Mouse (Mus musculus) heart, embryonic 10.5 days (tissue): ENCODE results near the gene Mdga1. TPM values are rescaled to one million over a fixed set of nuclear protein-coding genes. Genes with fewer than 3 reads are reported as not detected.

Experiments
- DNase-seq: peaks from one replicate; pipeline ENCODE4 v3.0.0-alpha.2; 2017; ENCODE audit warnings: low spot score
- H3K27ac ChIP-seq: fragments of 300-500 bp; sonication (generic); 2 replicates; pipeline ENCODE4 v1.5.1; 2016; ENCODE audit warnings: mild to moderate bottlenecking
- H3K27me3 ChIP-seq: fragments of 300-500 bp; sonication (generic); 2 replicates; pipeline ENCODE4 v1.6.1; 2016; ENCODE audit warnings: mild to moderate bottlenecking; ENCODE audit not compliant: poor library complexity, insufficient read depth, severe bottlenecking
- H3K36me3 ChIP-seq: fragments of 300-500 bp; sonication (generic); 2 replicates; pipeline ENCODE4 v1.6.1; 2016; ENCODE audit warnings: mild to moderate bottlenecking, moderate library complexity
- H3K4me1 ChIP-seq: fragments of 300-500 bp; sonication (generic); 2 replicates; pipeline ENCODE4 v1.6.1; 2016; ENCODE audit warnings: mild to moderate bottlenecking
- H3K4me3 ChIP-seq: fragments of 300-500 bp; sonication (generic); 2 replicates; pipeline ENCODE4 v1.5.1; 2016; ENCODE audit warnings: mild to moderate bottlenecking, moderate library complexity
- H3K9me3 ChIP-seq: fragments of 300-500 bp; sonication (generic); 2 replicates; pipeline ENCODE4 v1.6.1; 2016; ENCODE audit warnings: mild to moderate bottlenecking, moderate library complexity
- WGBS: fragments of 180-500 bp; shearing (Covaris S2); methylation state at CpG from one replicate; pipeline ENCODE4 v1.1.7; 2016; 5-methylcytosine and 5-hydroxymethylcytosine counted together
- polyA plus RNA-seq: library from polyadenylated mRNA; unstranded; fragments of >200 nt; fragmentation: Nextera tagmentation; extraction: Ambion mirVana; gene quantifications from 2 replicates; pipeline ENCODE4 v1.2.1, GENCODE M21; 2016

Mdga1 gene
- polyA plus RNA-seq, 1 experiment from 2014 or later, result 1.7 TPM

- DNase-seq, result no peak
- H3K27ac ChIP-seq, result no peak overlapping the region
- 55% methylated on average over 3 of the region's 3 CpGs for WGBS
Measured at GRCm38 (mm10) chr17:29838029-29838428, 131.9 kb downstream of the Mdga1 start.

GRCm38 (mm10) chr17:29837441-29837840, 132.4 kb downstream of the Mdga1 start:
- H3K27ac ChIP-seq, result no peak overlapping the region; the same call in 1 of the 2 replicates
- H3K27me3 ChIP-seq, result peaks cover 40% of the 10 kb centered on the region
- H3K4me1 ChIP-seq, result peaks cover 30% of the 10 kb centered on the region
- H3K4me3 ChIP-seq, result no peak overlapping the region
- no peaks in the 10 kb centered on the region for H3K9me3 ChIP-seq
- no peak for DNase-seq
- no peaks in the 10 kb centered on the region for H3K36me3 ChIP-seq
- WGBS, result 40% methylated on average over 8 of the region's 8 CpGs

More at GRCm38 (mm10) chr17:29838029-29838428, 131.9 kb downstream of the Mdga1 start:
- H3K27me3 ChIP-seq, result peaks cover 40% of the 10 kb centered on the region
- no peaks in the 10 kb centered on the region for H3K9me3 ChIP-seq
- H3K4me3 ChIP-seq, result no peak overlapping the region
- H3K36me3 ChIP-seq, result no peaks in the 10 kb centered on the region
- H3K4me1 ChIP-seq, result peaks cover 31% of the 10 kb centered on the region

GRCm38 (mm10) chr17:29834768-29835167, 135.1 kb downstream of the Mdga1 start:
- H3K36me3 ChIP-seq, result no peaks in the 10 kb centered on the region
- H3K27me3 ChIP-seq, result peaks cover 41% of the 10 kb centered on the region
- no peak overlapping the region for H3K27ac ChIP-seq
- 68% methylated on average over 7 of the region's 7 CpGs for WGBS
- peaks cover 21% of the 10 kb centered on the region for H3K4me1 ChIP-seq
- no peak for DNase-seq
- no peaks in the 10 kb centered on the region for H3K9me3 ChIP-seq
- no peak overlapping the region for H3K4me3 ChIP-seq

GRCm38 (mm10) chr17:29834333-29834732, 135.6 kb downstream of the Mdga1 start:
- DNase-seq, result no peak
- Histone ChIP-seq H3K9me3 (no peaks in the 10 kb centered on the region), H3K4me3 (no peak overlapping the region), H3K27ac (no peak overlapping the region), H3K27me3 (peaks cover 40% of the 10 kb centered on the region), H3K4me1 (peaks cover 21% of the 10 kb centered on the region), H3K36me3 (no peaks in the 10 kb centered on the region)
- 80% methylated on average over 9 of the region's 9 CpGs for WGBS

- H3K4me1 ChIP-seq, result peaks cover 14% of the 10 kb centered on the region
- H3K27ac ChIP-seq, result 0 out of 2 replicates have a peak overlapping the region, but pooled peaks have one; percentile 2
- no peak for DNase-seq
- H3K4me3 ChIP-seq, result no peak overlapping the region
- peaks cover 46% of the 10 kb centered on the region for H3K27me3 ChIP-seq
- no peaks in the 10 kb centered on the region for H3K36me3 ChIP-seq
- no peaks in the 10 kb centered on the region for H3K9me3 ChIP-seq
- 76% methylated on average over 11 of the region's 11 CpGs for WGBS
Measured at GRCm38 (mm10) chr17:29831696-29832095, 138.2 kb downstream of the Mdga1 start.

GRCm38 (mm10) chr17:29829136-29829535, 140.8 kb downstream of the Mdga1 start:
- no peaks in the 10 kb centered on the region for H3K9me3 ChIP-seq
- H3K4me1 ChIP-seq, result peaks cover 24% of the 10 kb centered on the region
- H3K27ac ChIP-seq, result no peak overlapping the region
- WGBS, result 71% methylated on average over 7 of the region's 7 CpGs
- no peak overlapping the region for H3K4me3 ChIP-seq
- peaks cover 40% of the 10 kb centered on the region for H3K27me3 ChIP-seq
- no peak for DNase-seq
- no peaks in the 10 kb centered on the region for H3K36me3 ChIP-seq

- Histone ChIP-seq H3K4me1 (peaks cover 34% of the 10 kb centered on the region), H3K4me3 (no peak overlapping the region), H3K9me3 (no peaks in the 10 kb centered on the region), H3K27ac (no peak overlapping the region), H3K36me3 (no peaks in the 10 kb centered on the region), H3K27me3 (peaks cover 32% of the 10 kb centered on the region)
- no peak for DNase-seq
- 76% methylated on average over 5 of the region's 5 CpGs for WGBS
Measured at GRCm38 (mm10) chr17:29827602-29828001, 142.3 kb downstream of the Mdga1 start.

GRCm38 (mm10) chr17:29824512-29825120, 145.3 kb downstream of the Mdga1 start:
- WGBS, result 70% methylated on average over 4 of the region's 4 CpGs
- no peaks in the 10 kb centered on the region for H3K36me3 ChIP-seq
- peaks cover 30% of the 10 kb centered on the region for H3K4me1 ChIP-seq
- H3K9me3 ChIP-seq, result no peaks in the 10 kb centered on the region
- no peak overlapping the region for H3K4me3 ChIP-seq
- no peak for DNase-seq
- peak overlapping the region; percentile 56; the same call in 1 of the 2 replicates for H3K27ac ChIP-seq
- H3K27me3 ChIP-seq, result peaks cover 24% of the 10 kb centered on the region

- Histone ChIP-seq H3K4me3 (no peak overlapping the region), H3K36me3 (no peaks in the 10 kb centered on the region), H3K27me3 (peaks cover 27% of the 10 kb centered on the region), H3K27ac (peak overlapping the region; percentile 56; the same call in 1 of the 2 replicates), H3K4me1 (peaks cover 32% of the 10 kb centered on the region), H3K9me3 (no peaks in the 10 kb centered on the region)
- 36% methylated on average over 5 of the region's 5 CpGs for WGBS
- no peak for DNase-seq
Measured at GRCm38 (mm10) chr17:29824208-29824509, 145.7 kb downstream of the Mdga1 start.

GRCm38 (mm10) chr17:29823439-29824207, 146.3 kb downstream of the Mdga1 start:
- Histone ChIP-seq H3K9me3 (no peaks in the 10 kb centered on the region), H3K27ac (peak overlapping the region; percentile 56; the same call in 1 of the 2 replicates), H3K4me3 (peak overlapping the region; percentile 1; the same call in 1 of the 2 replicates), H3K27me3 (peaks cover 22% of the 10 kb centered on the region), H3K4me1 (peaks cover 37% of the 10 kb centered on the region), H3K36me3 (no peaks in the 10 kb centered on the region)
- 34% methylated on average over 14 of the region's 14 CpGs for WGBS
- no peak for DNase-seq

- DNase-seq, result no peak
Measured at GRCm38 (mm10) chr17:29819608-29820007, 150.3 kb downstream of the Mdga1 start.

GRCm38 (mm10) chr17:29818989-29819388, 150.9 kb downstream of the Mdga1 start:
- Histone ChIP-seq H3K27ac (no peak overlapping the region), H3K4me1 (peaks cover 41% of the 10 kb centered on the region), H3K36me3 (no peaks in the 10 kb centered on the region), H3K27me3 (peaks cover 27% of the 10 kb centered on the region; the same call in 1 of the 2 replicates), H3K4me3 (no peak overlapping the region), H3K9me3 (no peaks in the 10 kb centered on the region)
- 63% methylated on average over 7 of the region's 7 CpGs for WGBS
- DNase-seq, result no peak

More at GRCm38 (mm10) chr17:29819608-29820007, 150.3 kb downstream of the Mdga1 start:
- H3K27me3 ChIP-seq, result peaks cover 27% of the 10 kb centered on the region; the same call in 1 of the 2 replicates
- H3K4me3 ChIP-seq, result no peak overlapping the region
- H3K9me3 ChIP-seq, result no peaks in the 10 kb centered on the region
- whole genome bisulfite sequencing, result 89% methylated on average over 3 of the region's 3 CpGs
- H3K27ac ChIP-seq, result no peak overlapping the region
- H3K36me3 ChIP-seq, result no peaks in the 10 kb centered on the region
- peaks cover 41% of the 10 kb centered on the region for H3K4me1 ChIP-seq

- Histone ChIP-seq H3K4me3 (no peak overlapping the region), H3K27ac (no peak overlapping the region), H3K36me3 (no peaks in the 10 kb centered on the region), H3K9me3 (no peaks in the 10 kb centered on the region), H3K4me1 (peaks cover 40% of the 10 kb centered on the region), H3K27me3 (peaks cover 27% of the 10 kb centered on the region; the same call in 1 of the 2 replicates)
- WGBS, result 51% methylated on average over 11 of the region's 11 CpGs
- DNase-seq, result no peak
Measured at GRCm38 (mm10) chr17:29818264-29818945, 151.5 kb downstream of the Mdga1 start.
